Mouse (Mus musculus) ES-E14 (cell line): ENCODE measurements around the gene Pole2.

Experiments
- MAFK ChIP-seq: IDR thresholded peaks from 2 replicates; pipeline ENCODE4 v1.6.1; 2014; ENCODE audit warnings: mild to moderate bottlenecking, low read depth, low read length, inconsistent platforms; ENCODE audit not compliant: insufficient read depth
- ZC3H11A ChIP-seq: IDR thresholded peaks from 2 replicates; pipeline ENCODE4 v1.6.1; 2012; ENCODE audit warnings: low read depth, mild to moderate bottlenecking, inconsistent platforms, low read length, borderline replicate concordance
- ZNF384 ChIP-seq: IDR thresholded peaks from 2 replicates; pipeline ENCODE4 v1.6.1; 2012; ENCODE audit warnings: low read depth, low read length, inconsistent platforms

GRCm38 (mm10) chr12:69235782-69236181 is 7.8 kb upstream of the Pole2 start:
- TF ChIP-seq ZC3H11A (no peak), MAFK (no peak), ZNF384 (no peak)
